Mouse (Mus musculus): ENCODE measurements around the gene Tubb2b. TPM values are rescaled to one million over a fixed set of nuclear protein-coding genes. Genes with fewer than 3 reads are reported as not detected.

Gene Tubb2b
- total RNA-seq, 1 experiment from 2014 or later, result not detected

GRCm38 (mm10) chr13:34116508-34116907 is 13.8 kb downstream of the Tubb2b start:
- no peak for ATAC-seq (replicated peaks in 1 of 2; ENCODE audit: insufficient read depth in 1 of 2, low FRiP score in 2 of 2, low TSS enrichment in 1 of 2, low read depth in 1 of 2, poor library complexity in 2 of 2, severe bottlenecking in 2 of 2)

DNA sequence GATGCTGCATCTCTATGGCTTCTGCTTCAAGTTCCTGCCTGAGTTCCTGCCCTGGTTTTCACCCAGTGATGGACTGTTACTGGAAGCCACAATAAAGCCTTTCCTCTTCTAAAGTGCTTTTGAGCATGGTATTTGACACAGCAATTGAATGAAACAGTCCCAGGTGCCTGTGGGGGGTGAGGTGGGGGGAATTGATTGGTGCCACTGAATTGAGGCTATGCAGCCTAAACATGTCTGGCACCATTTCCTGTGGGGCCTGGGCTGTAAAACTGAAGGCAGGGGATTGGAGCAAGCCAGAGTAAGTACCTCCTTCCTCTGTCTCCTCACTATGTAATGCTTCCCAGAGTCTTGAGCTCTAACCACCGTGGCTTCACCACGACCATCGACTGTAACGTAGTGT is 15.6 kb downstream of the Tubb2b start:
- ATAC-seq (replicated peaks in 1 of 2; ENCODE audit: insufficient read depth in 1 of 2, low FRiP score in 2 of 2, low TSS enrichment in 1 of 2, low read depth in 1 of 2, poor library complexity in 2 of 2, severe bottlenecking in 2 of 2), result 0 out of 4 replicates have a peak, but pooled peaks of 1 of the 2 experiments have one; percentile 7

DNA sequence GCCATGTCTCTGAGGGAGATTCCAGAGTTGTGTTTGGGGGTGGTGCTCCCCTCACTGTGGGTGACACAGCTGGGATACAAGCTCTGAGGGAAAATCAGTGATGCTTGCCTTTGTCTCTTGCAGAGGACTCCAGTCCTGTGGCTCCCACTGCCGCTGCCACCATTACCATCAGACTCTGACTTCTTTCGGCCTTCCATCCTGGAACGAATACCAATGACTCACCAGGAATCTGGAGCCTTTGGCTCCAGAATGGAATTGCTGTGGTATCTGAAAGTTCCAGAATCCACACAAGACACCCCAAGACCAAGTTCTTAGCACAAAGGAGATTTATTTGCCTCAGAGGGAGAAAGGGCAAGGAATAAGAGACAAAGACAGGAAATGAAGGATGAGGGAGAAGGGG is 17.2 kb downstream of the Tubb2b start:
- no peak for ATAC-seq (replicated peaks in 1 of 2; ENCODE audit: insufficient read depth in 1 of 2, low FRiP score in 2 of 2, low TSS enrichment in 1 of 2, low read depth in 1 of 2, poor library complexity in 2 of 2, severe bottlenecking in 2 of 2)

DNA sequence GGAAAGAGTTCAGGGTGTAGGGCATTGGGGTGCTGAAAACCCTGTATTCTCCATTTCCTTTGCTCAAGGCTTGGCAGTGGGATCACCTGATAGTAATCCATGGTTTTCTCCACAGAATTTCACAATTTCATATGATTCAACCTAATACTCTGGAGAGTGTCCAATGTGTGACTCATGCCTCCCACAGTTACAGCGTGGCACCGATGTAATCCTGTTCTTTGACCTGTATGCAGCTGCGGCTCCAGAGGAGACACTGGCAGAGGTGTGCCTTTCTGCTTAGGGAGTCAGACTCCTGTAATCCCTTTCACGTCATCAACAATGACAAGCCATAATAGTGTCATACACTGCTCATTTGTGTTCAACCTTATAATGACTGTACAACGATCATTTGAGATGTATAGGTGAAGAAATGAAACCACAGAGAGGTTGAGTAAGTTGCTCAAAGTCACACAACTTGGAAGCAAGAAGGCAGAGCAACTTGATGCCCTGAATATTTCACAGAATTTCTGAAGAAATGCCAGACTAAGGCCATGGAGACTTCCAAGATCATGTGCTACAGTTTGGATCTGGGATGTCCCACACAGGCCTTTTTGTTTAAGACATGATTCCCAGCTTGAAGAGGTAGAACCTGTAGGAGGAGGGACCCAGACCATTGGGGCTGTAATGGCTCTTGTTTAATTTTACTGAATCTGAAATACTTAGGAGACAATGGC is 17.7 kb downstream of the Tubb2b start:
- ATAC-seq (replicated peaks in 1 of 2; ENCODE audit: insufficient read depth in 1 of 2, low FRiP score in 2 of 2, low TSS enrichment in 1 of 2, low read depth in 1 of 2, poor library complexity in 2 of 2, severe bottlenecking in 2 of 2), result no peak

DNA sequence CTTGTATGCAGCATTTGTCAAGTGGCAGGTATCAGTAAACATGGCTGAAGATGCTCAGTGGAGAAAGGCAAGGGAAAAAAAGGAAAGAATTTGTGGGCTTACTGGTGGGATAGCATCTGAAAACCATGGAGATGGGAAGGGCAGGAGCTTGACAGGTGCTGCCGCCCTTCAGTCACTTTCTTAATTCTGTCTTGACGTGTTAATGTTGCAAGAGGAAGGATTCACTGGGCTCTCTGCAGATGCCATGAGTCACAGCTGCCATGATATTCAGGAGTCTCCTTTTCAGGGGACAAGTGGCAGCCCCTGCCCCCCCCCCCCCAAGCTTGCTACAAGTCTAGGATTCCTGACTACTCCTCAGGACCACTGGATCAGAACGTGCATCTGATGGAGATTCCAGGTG is 18.4 kb downstream of the Tubb2b start:
- no peak for ATAC-seq (replicated peaks in 1 of 2; ENCODE audit: insufficient read depth in 1 of 2, low FRiP score in 2 of 2, low TSS enrichment in 1 of 2, low read depth in 1 of 2, poor library complexity in 2 of 2, severe bottlenecking in 2 of 2)

DNA sequence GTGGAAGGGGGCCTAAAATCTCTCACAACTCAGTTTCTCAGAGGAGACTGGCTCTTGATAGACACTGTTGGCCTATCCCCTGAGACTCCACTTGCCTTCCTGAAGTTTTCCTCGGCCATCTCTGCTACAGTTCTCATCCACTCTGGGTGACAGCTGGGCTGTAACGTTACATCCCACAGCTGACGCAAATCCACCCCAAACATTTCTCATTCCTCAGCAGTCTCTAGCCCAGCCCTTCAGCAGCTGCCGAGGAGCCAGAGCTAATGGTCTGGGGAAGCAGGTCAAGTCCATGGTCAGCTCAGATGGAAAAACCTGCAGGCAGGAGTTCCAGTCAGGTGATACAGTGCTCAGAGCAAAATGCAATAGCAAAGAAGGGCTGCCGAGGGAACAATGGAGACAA is 19.2 kb downstream of the Tubb2b start:
- no peak for ATAC-seq (replicated peaks in 1 of 2; ENCODE audit: insufficient read depth in 1 of 2, low FRiP score in 2 of 2, low TSS enrichment in 1 of 2, low read depth in 1 of 2, poor library complexity in 2 of 2, severe bottlenecking in 2 of 2)

- peak in 1 of 2 experiments; percentile 32; a peak in 1 of 4 replicates for ATAC-seq (replicated peaks in 1 of 2; ENCODE audit: insufficient read depth in 1 of 2, low FRiP score in 2 of 2, low TSS enrichment in 1 of 2, low read depth in 1 of 2, poor library complexity in 2 of 2, severe bottlenecking in 2 of 2)
Observed at GRCm38 (mm10) chr13:34109677-34110058, 20.6 kb downstream of the Tubb2b start.

DNA sequence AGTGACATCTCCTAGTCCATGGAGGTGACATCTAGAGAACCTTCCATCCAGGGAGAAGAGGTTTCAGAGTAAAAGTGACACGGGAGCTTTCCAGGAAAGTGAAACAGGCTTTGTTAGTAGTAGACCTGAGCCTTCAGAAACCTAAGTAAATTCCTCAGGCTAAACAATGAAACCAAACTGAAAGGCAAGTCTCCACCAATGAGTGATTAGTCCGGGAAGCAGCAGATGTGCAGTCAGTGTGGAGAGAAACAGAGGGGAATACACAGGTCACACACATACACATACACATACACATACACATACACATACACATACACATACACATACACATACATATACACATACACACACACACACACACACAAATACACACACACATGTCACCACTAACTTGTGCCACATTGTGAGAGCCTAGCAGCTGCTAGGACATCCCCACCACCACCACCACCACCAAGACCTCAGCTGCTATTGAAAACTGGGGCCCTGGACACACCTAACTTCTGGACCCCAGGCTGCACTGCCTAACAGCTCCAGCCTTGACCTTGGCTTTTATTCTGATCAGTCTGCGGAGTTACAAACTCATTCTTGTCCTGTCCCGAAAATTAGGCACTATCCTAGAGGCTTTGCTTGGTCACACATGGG is 21.1 kb downstream of the Tubb2b start:
- no peak for ATAC-seq (replicated peaks in 1 of 2; ENCODE audit: insufficient read depth in 1 of 2, low FRiP score in 2 of 2, low TSS enrichment in 1 of 2, low read depth in 1 of 2, poor library complexity in 2 of 2, severe bottlenecking in 2 of 2)

GRCm38 (mm10) chr13:34106999-34107398 is 23.3 kb downstream of the Tubb2b start:
- no peak for ATAC-seq (replicated peaks in 1 of 2; ENCODE audit: insufficient read depth in 1 of 2, low FRiP score in 2 of 2, low TSS enrichment in 1 of 2, low read depth in 1 of 2, poor library complexity in 2 of 2, severe bottlenecking in 2 of 2)

DNA sequence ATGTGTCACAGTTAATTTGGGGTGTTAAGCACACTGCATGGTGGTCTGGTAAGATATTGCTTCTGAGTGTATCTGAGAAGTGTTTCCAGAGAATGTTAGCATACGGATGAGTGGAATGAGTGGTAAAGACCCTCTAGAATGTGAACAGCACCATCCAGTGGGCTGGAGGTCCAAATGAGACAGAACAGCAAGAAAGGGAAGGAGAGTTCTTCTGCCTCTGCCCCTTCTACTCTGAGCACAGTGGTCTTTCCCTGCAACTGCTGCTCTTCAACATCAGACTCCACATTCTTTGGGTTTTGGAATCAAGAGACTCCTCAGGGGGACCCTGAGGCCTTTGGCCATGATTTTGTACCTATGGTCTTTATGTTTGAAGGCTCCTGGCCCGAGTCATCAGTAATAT is 24.0 kb downstream of the Tubb2b start:
- ATAC-seq (replicated peaks in 1 of 2; ENCODE audit: insufficient read depth in 1 of 2, low FRiP score in 2 of 2, low TSS enrichment in 1 of 2, low read depth in 1 of 2, poor library complexity in 2 of 2, severe bottlenecking in 2 of 2), result no peak

DNA sequence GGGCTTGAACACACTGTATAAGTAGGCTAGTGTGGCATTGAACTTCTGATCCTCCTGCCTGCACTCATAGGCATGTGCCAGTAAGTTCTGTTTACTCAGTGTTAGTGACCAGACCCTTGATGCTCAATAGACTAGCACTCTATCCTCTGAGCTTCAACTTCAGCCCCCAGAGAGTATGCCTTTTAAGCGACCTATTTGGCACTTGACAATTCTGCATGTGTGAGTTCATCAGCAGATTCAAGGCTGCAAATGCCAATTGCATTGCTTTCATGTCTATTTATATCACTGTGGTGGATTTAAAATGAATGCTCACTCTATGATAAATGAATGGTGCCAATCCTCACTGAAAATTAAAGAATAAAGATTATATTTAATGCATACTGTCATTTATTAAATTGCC is 24.9 kb downstream of the Tubb2b start:
- no peak for ATAC-seq (replicated peaks in 1 of 2; ENCODE audit: insufficient read depth in 1 of 2, low FRiP score in 2 of 2, low TSS enrichment in 1 of 2, low read depth in 1 of 2, poor library complexity in 2 of 2, severe bottlenecking in 2 of 2)

DNA sequence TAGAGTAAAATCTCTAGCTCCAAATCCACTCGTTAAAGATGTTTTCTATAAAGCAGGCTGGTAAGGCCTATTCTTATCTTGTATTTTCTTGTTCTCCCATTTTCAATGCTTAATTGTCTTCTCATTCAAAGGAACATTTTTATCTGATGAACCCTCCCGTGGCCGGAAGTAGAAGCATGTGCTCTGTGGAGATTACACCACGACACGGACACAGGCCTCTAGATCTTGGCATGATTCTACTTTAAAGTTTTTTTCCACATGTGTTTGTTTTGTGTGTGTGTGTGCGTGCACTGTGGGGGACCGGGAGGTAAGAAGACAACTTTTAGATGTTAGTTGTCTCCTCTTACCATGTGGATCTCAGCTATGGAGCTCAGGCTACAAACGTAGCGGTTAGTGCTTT is 28.4 kb downstream of the Tubb2b start:
- ATAC-seq (replicated peaks in 1 of 2; ENCODE audit: insufficient read depth in 1 of 2, low FRiP score in 2 of 2, low TSS enrichment in 1 of 2, low read depth in 1 of 2, poor library complexity in 2 of 2, severe bottlenecking in 2 of 2), result peak; percentile 32 to 53; a peak in 3 of 4 replicates

DNA sequence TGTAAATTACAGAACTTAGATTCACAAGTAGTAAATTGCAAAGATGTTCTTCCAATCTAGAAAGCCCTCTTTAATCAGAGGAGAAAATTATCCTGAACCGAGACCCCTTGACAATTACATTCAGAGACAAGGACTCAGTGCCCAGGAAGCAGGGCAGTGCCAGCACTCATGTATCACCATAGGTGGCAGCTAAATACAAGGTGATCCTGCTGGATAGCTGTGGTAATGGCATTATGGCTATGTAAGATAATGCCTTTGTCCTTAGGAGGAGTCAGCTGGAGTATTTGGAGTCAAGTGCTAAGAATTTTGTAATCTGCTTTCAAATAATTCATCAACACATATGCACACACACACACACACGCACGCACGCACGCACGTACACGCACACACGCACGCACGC is 29.0 kb downstream of the Tubb2b start:
- ATAC-seq (replicated peaks in 1 of 2; ENCODE audit: insufficient read depth in 1 of 2, low FRiP score in 2 of 2, low TSS enrichment in 1 of 2, low read depth in 1 of 2, poor library complexity in 2 of 2, severe bottlenecking in 2 of 2), result no peak

GRCm38 (mm10) chr13:34100733-34101132 is 29.5 kb downstream of the Tubb2b start:
- ATAC-seq (replicated peaks in 1 of 2; ENCODE audit: insufficient read depth in 1 of 2, low FRiP score in 2 of 2, low TSS enrichment in 1 of 2, low read depth in 1 of 2, poor library complexity in 2 of 2, severe bottlenecking in 2 of 2), result peak in 1 of 2 experiments; percentile 48; a peak in 1 of 4 replicates

DNA sequence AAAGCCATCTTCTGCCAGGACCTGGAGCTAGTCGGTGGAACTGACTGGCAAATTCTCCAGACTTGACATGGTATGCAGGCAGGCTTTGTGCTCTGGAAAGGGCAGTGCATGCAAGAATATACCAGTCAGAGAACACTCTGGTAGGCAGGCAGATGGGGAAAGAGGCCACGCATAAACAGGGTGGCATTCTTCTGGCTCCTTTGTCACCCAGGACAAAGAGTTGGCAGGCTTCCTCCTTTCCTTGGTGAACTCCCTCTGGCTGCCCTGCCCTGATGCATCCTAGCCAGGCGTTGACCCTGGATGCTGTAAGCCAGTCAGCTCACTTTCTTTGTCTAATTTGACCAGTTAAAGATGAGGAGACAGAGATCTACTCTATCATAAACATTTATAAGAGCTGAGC is 33.2 kb downstream of the Tubb2b start:
- ATAC-seq (replicated peaks in 1 of 2; ENCODE audit: insufficient read depth in 1 of 2, low FRiP score in 2 of 2, low TSS enrichment in 1 of 2, low read depth in 1 of 2, poor library complexity in 2 of 2, severe bottlenecking in 2 of 2), result no peak

- no peak for ATAC-seq (replicated peaks in 1 of 2; ENCODE audit: insufficient read depth in 1 of 2, low FRiP score in 2 of 2, low TSS enrichment in 1 of 2, low read depth in 1 of 2, poor library complexity in 2 of 2, severe bottlenecking in 2 of 2)
Observed at GRCm38 (mm10) chr13:34096455-34096854, 33.8 kb downstream of the Tubb2b start.

GRCm38 (mm10) chr13:34095542-34096435 is 34.5 kb downstream of the Tubb2b start:
- ATAC-seq (replicated peaks in 1 of 2; ENCODE audit: insufficient read depth in 1 of 2, low FRiP score in 2 of 2, low TSS enrichment in 1 of 2, low read depth in 1 of 2, poor library complexity in 2 of 2, severe bottlenecking in 2 of 2), result no peak

GRCm38 (mm10) chr13:34089358-34089757 is 40.9 kb downstream of the Tubb2b start:
- peak; percentile 11 to 47; a peak in 1 of 4 replicates for ATAC-seq (replicated peaks in 1 of 2; ENCODE audit: insufficient read depth in 1 of 2, low FRiP score in 2 of 2, low TSS enrichment in 1 of 2, low read depth in 1 of 2, poor library complexity in 2 of 2, severe bottlenecking in 2 of 2)

Measured in hematopoietic stem cell, adult 5-6 weeks (primary cell).